Mouse (Mus musculus) left cerebral cortex, adult 8-10 months (tissue): Measurements from ENCODE around the gene Prdm16. TPM values are rescaled to one million over a fixed set of nuclear protein-coding genes. Genes with fewer than 3 reads are reported as not detected.
A peak's percentile ranks its signal among the peaks of the same experiment; 100 is the strongest.

Source experiments
- DNase-seq, 2 experiments: peaks; one replicate each; pipeline ENCODE4 v3.0.0; 2022; ENCODE audit warnings: low spot score in 2 of 2
- total RNA-seq, 4 experiments: library from RNA; stranded (reverse); gene quantifications; 2 replicates each; pipeline ENCODE4 v1.2.4; 2022

Gene Prdm16
- total RNA-seq, 4 experiments from 2014 or later: 9.1 to 11.7 (median 11.2) TPM

- no peak for DNase-seq
Observed at GRCm38 (mm10) chr4:154392641-154393040, 244.0 kb downstream of the Prdm16 start.

- no peak for DNase-seq
Observed at GRCm38 (mm10) chr4:154390333-154391080, 246.2 kb downstream of the Prdm16 start.

- no peak for DNase-seq
Observed at GRCm38 (mm10) chr4:154389641-154390040, 247.0 kb downstream of the Prdm16 start.

GRCm38 (mm10) chr4:154386810-154387209, 249.9 kb downstream of the Prdm16 start:
- DNase-seq: no peak

- no peak for DNase-seq
Observed at GRCm38 (mm10) chr4:154385918-154386317, 250.8 kb downstream of the Prdm16 start.

- DNase-seq: no peak
Observed at GRCm38 (mm10) chr4:154385208-154385607, 251.5 kb downstream of the Prdm16 start.

GRCm38 (mm10) chr4:154378876-154379275, 257.8 kb downstream of the Prdm16 start:
- DNase-seq: no peak

GRCm38 (mm10) chr4:154375939-154376625, 260.6 kb downstream of the Prdm16 start:
- no peak for DNase-seq

GRCm38 (mm10) chr4:154371542-154372247, 265.0 kb downstream of the Prdm16 start:
- no peak for DNase-seq

GRCm38 (mm10) chr4:154370841-154371240, 265.8 kb downstream of the Prdm16 start:
- DNase-seq: no peak

GRCm38 (mm10) chr4:154369089-154369488, 267.6 kb downstream of the Prdm16 start:
- no peak for DNase-seq

- DNase-seq: no peak
Observed at GRCm38 (mm10) chr4:154366836-154367235, 269.8 kb downstream of the Prdm16 start.

- peak in 1 of 2 experiments; percentile 18 for DNase-seq
Observed at GRCm38 (mm10) chr4:154364752-154365151, 271.9 kb downstream of the Prdm16 start.

GRCm38 (mm10) chr4:154360850-154361249, 275.8 kb downstream of the Prdm16 start:
- DNase-seq: no peak

- no peak for DNase-seq
Observed at GRCm38 (mm10) chr4:154360441-154360840, 276.2 kb downstream of the Prdm16 start.

- DNase-seq: no peak
Observed at GRCm38 (mm10) chr4:154359762-154360300, 276.8 kb downstream of the Prdm16 start.

- DNase-seq: no peak
Observed at GRCm38 (mm10) chr4:154358816-154359215, 277.9 kb downstream of the Prdm16 start.

- no peak for DNase-seq
Observed at GRCm38 (mm10) chr4:154358370-154358769, 278.3 kb downstream of the Prdm16 start.

- no peak for DNase-seq
Observed at GRCm38 (mm10) chr4:154355408-154355807, 281.3 kb downstream of the Prdm16 start.

- no peak for DNase-seq
Observed at GRCm38 (mm10) chr4:154352246-154352645, 284.4 kb downstream of the Prdm16 start.

- DNase-seq: no peak
Observed at GRCm38 (mm10) chr4:154348197-154348786, 288.4 kb downstream of the Prdm16 start.
